Mouse (Mus musculus): Measurements from ENCODE around the gene Adam1a. TPM values are rescaled to one million over a fixed set of nuclear protein-coding genes. Genes with fewer than 3 reads are reported as not detected.

Gene Adam1a
- polyA plus RNA-seq, 1 experiment, result 2.3 TPM

- no peak overlapping the region for H3K27ac ChIP-seq (ENCODE audit: insufficient read depth, low read length)
- H3K36me3 ChIP-seq (ENCODE audit: control insufficient read depth, insufficient read depth, low read length, poor library complexity, severe bottlenecking), result peaks cover 11% of the 10 kb centered on the region
- no peak overlapping the region for H3K4me3 ChIP-seq (ENCODE audit: low read depth, low read length)
- no peaks in the 10 kb centered on the region for H3K4me1 ChIP-seq (ENCODE audit: control insufficient read depth, insufficient read depth, low read length)
- no peak for TF ChIP-seq CTCF (IDR thresholded peaks at IDR 0.05; ENCODE audit: low read depth, low read length)
- H3K9me3 ChIP-seq (replicated peaks; ENCODE audit: control insufficient read depth, insufficient read depth, low read length, poor library complexity, severe bottlenecking), result no peaks in the 10 kb centered on the region
- H3K9ac ChIP-seq (ENCODE audit: low read depth, poor library complexity, severe bottlenecking), result no peak overlapping the region
- H3K27me3 ChIP-seq (ENCODE audit: control insufficient read depth, insufficient read depth, low read length, poor library complexity, severe bottlenecking), result no peaks in the 10 kb centered on the region
Measured at GRCm38 (mm10) chr5:121569881-121570420, 24.7 kb upstream of the Adam1a start.

GRCm38 (mm10) chr5:121566035-121566681 lies 20.9 kb upstream of the Adam1a start:
- TF ChIP-seq EP300 (IDR thresholded peaks at IDR 0.05; ENCODE audit: insufficient read depth, low read depth, low read length) (no peak), CTCF (IDR thresholded peaks at IDR 0.05; ENCODE audit: low read depth, low read length) (no peak), POLR2A (IDR thresholded peaks at IDR 0.05; ENCODE audit: insufficient read depth, low read length) (no peak)
- H3K27ac ChIP-seq (ENCODE audit: insufficient read depth, low read length), result no peak overlapping the region
- H3K4me1 ChIP-seq (ENCODE audit: control insufficient read depth, insufficient read depth, low read length), result no peaks in the 10 kb centered on the region
- no peak overlapping the region for H3K4me3 ChIP-seq (ENCODE audit: low read depth, low read length)
- no peaks in the 10 kb centered on the region for H3K9me3 ChIP-seq (replicated peaks; ENCODE audit: control insufficient read depth, insufficient read depth, low read length, poor library complexity, severe bottlenecking)
- peaks cover 8% of the 10 kb centered on the region for H3K36me3 ChIP-seq (ENCODE audit: control insufficient read depth, insufficient read depth, low read length, poor library complexity, severe bottlenecking)
- H3K9ac ChIP-seq (ENCODE audit: low read depth, poor library complexity, severe bottlenecking), result no peak overlapping the region
- H3K27me3 ChIP-seq (ENCODE audit: control insufficient read depth, insufficient read depth, low read length, poor library complexity, severe bottlenecking), result no peaks in the 10 kb centered on the region

- H3K4me3 ChIP-seq (ENCODE audit: low read depth, low read length), result no peak overlapping the region
Measured at GRCm38 (mm10) chr5:121564468-121564895, 19.2 kb upstream of the Adam1a start.

DNA sequence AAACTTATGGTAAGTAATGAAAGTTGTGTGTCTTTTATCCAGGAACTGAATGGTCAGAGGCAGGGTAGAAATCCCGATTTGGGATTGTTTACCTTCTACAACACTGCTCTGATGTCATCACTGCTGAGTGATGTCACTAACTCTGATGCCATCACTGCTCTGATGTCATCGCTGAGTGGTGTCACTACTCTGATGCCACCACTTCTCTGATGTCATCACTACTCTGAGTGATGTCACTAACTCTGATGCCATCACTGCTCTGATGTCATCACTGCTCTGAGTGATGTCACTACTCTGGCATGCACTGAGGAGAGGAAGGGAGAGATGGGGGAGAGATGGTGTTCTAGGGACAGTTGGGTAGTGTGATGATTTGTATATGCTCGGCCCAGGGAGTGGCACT lies 17.2 kb upstream of the Adam1a start:
- Histone ChIP-seq H3K4me3 (ENCODE audit: low read depth, low read length) (no peak overlapping the region), H3K36me3 (ENCODE audit: control insufficient read depth, insufficient read depth, low read length, poor library complexity, severe bottlenecking) (no peaks in the 10 kb centered on the region), H3K27me3 (ENCODE audit: control insufficient read depth, insufficient read depth, low read length, poor library complexity, severe bottlenecking) (no peaks in the 10 kb centered on the region), H3K9ac (ENCODE audit: low read depth, poor library complexity, severe bottlenecking) (no peak overlapping the region), H3K27ac (ENCODE audit: insufficient read depth, low read length) (no peak overlapping the region), H3K9me3 (replicated peaks; ENCODE audit: control insufficient read depth, insufficient read depth, low read length, poor library complexity, severe bottlenecking) (no peaks in the 10 kb centered on the region), H3K4me1 (ENCODE audit: control insufficient read depth, insufficient read depth, low read length) (no peaks in the 10 kb centered on the region)
- TF ChIP-seq EP300 (IDR thresholded peaks at IDR 0.05; ENCODE audit: insufficient read depth, low read depth, low read length), result no peak
- TF ChIP-seq POLR2A (IDR thresholded peaks at IDR 0.05; ENCODE audit: insufficient read depth, low read length), result no peak
- TF ChIP-seq CTCF (IDR thresholded peaks at IDR 0.05; ENCODE audit: low read depth, low read length), result no peak

More at GRCm38 (mm10) chr5:121564468-121564895, 19.2 kb upstream of the Adam1a start:
- Histone ChIP-seq H3K9ac (ENCODE audit: low read depth, poor library complexity, severe bottlenecking) (no peak overlapping the region), H3K9me3 (replicated peaks; ENCODE audit: control insufficient read depth, insufficient read depth, low read length, poor library complexity, severe bottlenecking) (no peaks in the 10 kb centered on the region), H3K4me1 (ENCODE audit: control insufficient read depth, insufficient read depth, low read length) (no peaks in the 10 kb centered on the region), H3K36me3 (ENCODE audit: control insufficient read depth, insufficient read depth, low read length, poor library complexity, severe bottlenecking) (no peaks in the 10 kb centered on the region), H3K27me3 (ENCODE audit: control insufficient read depth, insufficient read depth, low read length, poor library complexity, severe bottlenecking) (no peaks in the 10 kb centered on the region), H3K27ac (ENCODE audit: insufficient read depth, low read length) (no peak overlapping the region)
- TF ChIP-seq POLR2A (IDR thresholded peaks at IDR 0.05; ENCODE audit: insufficient read depth, low read length) (no peak), CTCF (IDR thresholded peaks at IDR 0.05; ENCODE audit: low read depth, low read length) (peak; percentile 87)

DNA sequence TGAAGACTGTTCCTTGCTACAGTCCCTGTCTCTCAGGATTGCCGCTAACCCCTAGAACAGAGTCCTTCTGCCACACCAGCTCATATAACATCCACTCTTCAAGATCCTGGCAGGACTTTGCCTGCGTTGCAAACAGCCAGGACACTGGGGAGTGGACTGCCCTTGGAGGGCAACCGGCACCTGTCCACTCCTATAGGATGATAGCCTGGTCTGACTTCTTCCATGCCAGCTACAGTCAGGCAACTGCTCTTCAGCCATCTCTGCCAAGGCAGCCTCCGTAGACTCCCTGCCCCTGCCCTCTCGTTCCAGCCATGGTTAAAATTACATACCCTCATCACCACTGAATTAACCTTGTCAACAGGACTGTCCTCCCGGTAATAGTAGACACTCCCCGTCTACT lies 3.9 kb upstream of the Adam1a start:
- H3K4me1 ChIP-seq (ENCODE audit: control insufficient read depth, insufficient read depth, low read length), result no peaks in the 10 kb centered on the region
- H3K27ac ChIP-seq (ENCODE audit: insufficient read depth, low read length), result no peak overlapping the region
- TF ChIP-seq EP300 (IDR thresholded peaks at IDR 0.05; ENCODE audit: insufficient read depth, low read depth, low read length), result no peak
- no peak for TF ChIP-seq CTCF (IDR thresholded peaks at IDR 0.05; ENCODE audit: low read depth, low read length)
- TF ChIP-seq POLR2A (IDR thresholded peaks at IDR 0.05; ENCODE audit: insufficient read depth, low read length), result no peak
- no peaks in the 10 kb centered on the region for H3K9me3 ChIP-seq (replicated peaks; ENCODE audit: control insufficient read depth, insufficient read depth, low read length, poor library complexity, severe bottlenecking)
- no peak overlapping the region for H3K9ac ChIP-seq (ENCODE audit: low read depth, poor library complexity, severe bottlenecking)
- H3K4me3 ChIP-seq (ENCODE audit: low read depth, low read length), result no peak overlapping the region
- H3K27me3 ChIP-seq (ENCODE audit: control insufficient read depth, insufficient read depth, low read length, poor library complexity, severe bottlenecking), result no peaks in the 10 kb centered on the region
- H3K36me3 ChIP-seq (ENCODE audit: control insufficient read depth, insufficient read depth, low read length, poor library complexity, severe bottlenecking), result no peaks in the 10 kb centered on the region

DNA sequence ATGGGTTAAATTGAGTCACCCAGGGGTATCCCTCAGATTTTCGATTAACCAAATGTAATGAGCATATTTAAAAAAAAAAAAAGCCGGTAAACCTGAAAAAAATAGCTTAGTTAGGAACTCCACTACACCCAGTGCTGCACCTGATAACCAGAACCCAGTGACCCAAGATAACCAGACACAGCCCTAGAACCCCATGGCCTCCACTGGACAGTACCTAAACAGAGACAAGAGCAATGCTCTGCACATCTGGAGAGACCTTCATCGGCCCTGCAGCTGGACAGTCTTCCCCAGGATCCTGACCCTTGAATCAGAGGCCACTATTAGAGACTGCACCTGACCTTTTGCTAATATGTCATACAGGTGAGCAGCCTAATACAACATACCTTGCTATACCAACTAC lies 1.8 kb upstream of the Adam1a start:
- no peaks in the 10 kb centered on the region for H3K36me3 ChIP-seq (ENCODE audit: control insufficient read depth, insufficient read depth, low read length, poor library complexity, severe bottlenecking)
- 0 out of 2 replicates have a peak overlapping the region, but pooled peaks have one; percentile 94 for H3K9ac ChIP-seq (ENCODE audit: low read depth, poor library complexity, severe bottlenecking)
- H3K4me1 ChIP-seq (ENCODE audit: control insufficient read depth, insufficient read depth, low read length), result no peaks in the 10 kb centered on the region
- no peak overlapping the region for H3K4me3 ChIP-seq (ENCODE audit: low read depth, low read length)
- no peaks in the 10 kb centered on the region for H3K9me3 ChIP-seq (replicated peaks; ENCODE audit: control insufficient read depth, insufficient read depth, low read length, poor library complexity, severe bottlenecking)
- no peak overlapping the region for H3K27ac ChIP-seq (ENCODE audit: insufficient read depth, low read length)
- TF ChIP-seq CTCF (IDR thresholded peaks at IDR 0.05; ENCODE audit: low read depth, low read length), result no peak
- TF ChIP-seq EP300 (IDR thresholded peaks at IDR 0.05; ENCODE audit: insufficient read depth, low read depth, low read length), result no peak
- no peak for TF ChIP-seq POLR2A (IDR thresholded peaks at IDR 0.05; ENCODE audit: insufficient read depth, low read length)
- no peaks in the 10 kb centered on the region for H3K27me3 ChIP-seq (ENCODE audit: control insufficient read depth, insufficient read depth, low read length, poor library complexity, severe bottlenecking)

All from ES-Bruce4 (cell line).